Mouse (Mus musculus) urinary bladder, postnatal 25 days (tissue): Measurements from ENCODE around the gene Ccsap.
A peak's percentile ranks its signal among the peaks of the same experiment; 100 is the strongest.

Source experiments
- DNase-seq: peaks from one replicate; pipeline ENCODE4 v3.0.0; 2022; ENCODE audit warnings: low spot score

The Ccsap gene

GRCm38 (mm10) chr8:123880271-123880670, 20.3 kb upstream of the Ccsap start:
- DNase-seq, result no peak

GRCm38 (mm10) chr8:123877865-123878264, 17.9 kb upstream of the Ccsap start:
- no peak for DNase-seq

GRCm38 (mm10) chr8:123874324-123874723, 14.3 kb upstream of the Ccsap start:
- no peak for DNase-seq

GRCm38 (mm10) chr8:123873364-123873763, 13.4 kb upstream of the Ccsap start:
- DNase-seq, result no peak

- no peak for DNase-seq
Measured at GRCm38 (mm10) chr8:123872048-123872447, 12.0 kb upstream of the Ccsap start.

- DNase-seq, result no peak
Measured at GRCm38 (mm10) chr8:123866971-123867370, 7.0 kb upstream of the Ccsap start.

- no peak for DNase-seq
Measured at GRCm38 (mm10) chr8:123865786-123866185, 5.8 kb upstream of the Ccsap start.

GRCm38 (mm10) chr8:123860386-123860785, 377 bp upstream of the Ccsap start:
- DNase-seq, result no peak

- DNase-seq, result peak; percentile 89
Measured at GRCm38 (mm10) chr8:123858941-123859647, 915 bp downstream of the Ccsap start.

- DNase-seq, result peak; percentile 6
Measured at GRCm38 (mm10) chr8:123858574-123858940, 1.5 kb downstream of the Ccsap start.

- no peak for DNase-seq
Measured at GRCm38 (mm10) chr8:123857361-123857760, 2.6 kb downstream of the Ccsap start.

- no peak for DNase-seq
Measured at GRCm38 (mm10) chr8:123854733-123855475, 5.1 kb downstream of the Ccsap start.

- no peak for DNase-seq
Measured at GRCm38 (mm10) chr8:123854252-123854651, 5.8 kb downstream of the Ccsap start.

- no peak for DNase-seq
Measured at GRCm38 (mm10) chr8:123851590-123851989, 8.4 kb downstream of the Ccsap start.

GRCm38 (mm10) chr8:123849352-123849751, 10.7 kb downstream of the Ccsap start:
- DNase-seq, result no peak

- no peak for DNase-seq
Measured at GRCm38 (mm10) chr8:123847546-123847945, 12.5 kb downstream of the Ccsap start.

GRCm38 (mm10) chr8:123846509-123846908, 13.5 kb downstream of the Ccsap start:
- no peak for DNase-seq

GRCm38 (mm10) chr8:123845991-123846390, 14.0 kb downstream of the Ccsap start:
- DNase-seq, result no peak

- no peak for DNase-seq
Measured at GRCm38 (mm10) chr8:123845114-123845513, 14.9 kb downstream of the Ccsap start.

GRCm38 (mm10) chr8:123844341-123844740, 15.7 kb downstream of the Ccsap start:
- no peak for DNase-seq

GRCm38 (mm10) chr8:123842086-123842485, 17.9 kb downstream of the Ccsap start:
- DNase-seq, result no peak

GRCm38 (mm10) chr8:123840578-123841345, 19.2 kb downstream of the Ccsap start:
- no peak for DNase-seq

GRCm38 (mm10) chr8:123838496-123838895, 21.5 kb downstream of the Ccsap start:
- DNase-seq, result no peak
